Mouse (Mus musculus) liver, embryonic 14.5 days (tissue): Measurements from ENCODE around the gene Calhm1. TPM values are rescaled to one million over a fixed set of nuclear protein-coding genes. Genes with fewer than 3 reads are reported as not detected.

Experiments
- ATAC-seq: fragments of 200-750 bp; cut with Nextera tagmentation; 2 replicates; pipeline ENCODE4 v1.8.0; 2017; ENCODE audit warnings: moderate number of reproducible peaks, mild to moderate bottlenecking, moderate library complexity; ENCODE audit not compliant: insufficient read depth
- DNase-seq, 3 experiments: peaks; one replicate each; pipeline ENCODE4 v3.0.0-alpha.2; 2012 to 2013; ENCODE audit warnings: low read depth in 3 of 3, low spot score in 3 of 3
- H3K27ac ChIP-seq: fragments of 300-500 bp; sonication (generic); 2 replicates; pipeline ENCODE4 v1.5.1; 2014; ENCODE audit warnings: moderate library complexity, mild to moderate bottlenecking, control low read depth, inconsistent platforms
- H3K27me3 ChIP-seq: fragments of 300-500 bp; sonication (generic); 2 replicates; pipeline ENCODE4 v1.6.1; 2014; ENCODE audit warnings: mild to moderate bottlenecking, low read length, moderate library complexity; ENCODE audit not compliant: control insufficient read depth, insufficient read depth
- H3K36me3 ChIP-seq: fragments of 300-500 bp; sonication (generic); replicated peaks from 2 replicates; pipeline ENCODE4 v1.6.1; 2014; ENCODE audit warnings: low read depth; ENCODE audit not compliant: control insufficient read depth, insufficient read depth
- H3K4me1 ChIP-seq, 2 experiments: fragments of 200-500 bp in 1 of 2; fragments of 300-500 bp in 1 of 2; sonication (generic) in 1 of 2; replicated peaks; 2 replicates each; pipeline ENCODE4 v1.6.1; 2012 to 2014; ENCODE audit warnings: antibody characterized with exemption in 1 of 2, inconsistent platforms in 1 of 2, low read length in 1 of 2; ENCODE audit not compliant: control insufficient read depth in 2 of 2, insufficient read depth in 2 of 2
- H3K4me2 ChIP-seq: fragments of 300-500 bp; sonication (generic); 2 replicates; pipeline ENCODE4 v1.6.1; 2014; ENCODE audit warnings: low read depth, mild to moderate bottlenecking, control low read depth, moderate library complexity
- H3K4me3 ChIP-seq, 2 experiments: fragments of 200-500 bp in 1 of 2; fragments of 300-500 bp in 1 of 2; sonication (generic) in 1 of 2; 2 replicates each; pipeline ENCODE4 v1.5.1; 2012 to 2014; ENCODE audit warnings: low read depth in 2 of 2, low read length in 2 of 2, mild to moderate bottlenecking in 2 of 2, control low read depth in 1 of 2, inconsistent platforms in 1 of 2, moderate library complexity in 1 of 2; ENCODE audit not compliant: insufficient read depth in 1 of 2
- H3K9ac ChIP-seq: fragments of 300-500 bp; sonication (generic); replicated peaks from 2 replicates; pipeline ENCODE4 v1.6.1; 2014; ENCODE audit warnings: mild to moderate bottlenecking, control low read depth, moderate library complexity
- H3K9me3 ChIP-seq: fragments of 300-500 bp; sonication (generic); 2 replicates; pipeline ENCODE4 v1.6.1; 2016; ENCODE audit warnings: low read length, mixed read lengths; ENCODE audit not compliant: control insufficient read depth
- CTCF ChIP-seq: IDR thresholded peaks from 2 replicates; pipeline ENCODE4 v1.5.1; 2016; ENCODE audit warnings: antibody characterized with exemption, low read depth, control low read depth
- EP300 ChIP-seq: IDR thresholded peaks from 2 replicates; pipeline ENCODE4 v1.6.1; 2016; ENCODE audit warnings: antibody characterized with exemption, low read depth
- WGBS: fragments of 180-500 bp; shearing (Covaris S2); extraction: QIAGEN DNeasy Blood & Tissue Kit; methylation state at CpG from one replicate; pipeline ENCODE4 v1.1.7; 2014; ENCODE audit not compliant: insufficient replicate concordance; 5-methylcytosine and 5-hydroxymethylcytosine counted together
- polyA plus RNA-seq, 2 experiments: library from polyadenylated mRNA; depleted of rRNA in 1 of 2; stranded (reverse) in 1 of 2; unstranded in 1 of 2; fragments of >200 nt; fragmentation: Nextera tagmentation in 1 of 2; extraction: Ambion mirVana in 1 of 2; gene quantifications; 2 replicates each; pipeline versions ENCODE4 v1.2.1 to v1.2.3; 2012 to 2014

The Calhm1 gene
- polyA plus RNA-seq, 2 experiments, result not detected

GRCm38 (mm10) chr19:47153767-47154166 lies 9.7 kb upstream of the Calhm1 start:
- Histone ChIP-seq H3K4me3 (no peak overlapping the region), H3K4me1 (no peaks in the 10 kb centered on the region), H3K4me2 (no peak overlapping the region), H3K27me3 (no peaks in the 10 kb centered on the region; the same call in 1 of the 2 replicates), H3K9ac (no peak overlapping the region), H3K9me3 (no peaks in the 10 kb centered on the region), H3K27ac (no peak overlapping the region), H3K36me3 (no peaks in the 10 kb centered on the region)
- TF ChIP-seq EP300 (no peak), CTCF (no peak)
- no peak for ATAC-seq
- 63% methylated on average over 7 of the region's 7 CpGs for WGBS
- DNase-seq, result no peak

DNA sequence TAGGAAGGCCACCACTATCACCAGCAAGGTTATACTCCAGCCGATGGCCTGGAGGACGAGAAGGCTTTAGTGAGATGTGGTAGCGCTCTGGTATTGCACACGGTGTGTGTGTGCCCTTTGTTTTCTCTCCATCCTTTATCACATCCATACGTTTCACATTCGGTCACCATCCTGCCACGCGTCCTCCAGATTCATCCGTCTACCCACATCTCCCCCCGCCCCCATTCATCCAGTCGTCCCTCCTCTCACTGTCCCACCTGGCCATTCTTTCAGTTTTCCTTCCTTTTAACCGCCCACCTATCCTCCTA lies 8.0 kb upstream of the Calhm1 start:
- no peaks in the 10 kb centered on the region for H3K4me1 ChIP-seq
- ATAC-seq, result no peak
- TF ChIP-seq CTCF (no peak), EP300 (no peak)
- H3K27ac ChIP-seq, result no peak overlapping the region
- no peak overlapping the region for H3K4me2 ChIP-seq
- WGBS, result 60% methylated on average over 12 of the region's 12 CpGs
- H3K36me3 ChIP-seq, result no peaks in the 10 kb centered on the region
- H3K27me3 ChIP-seq, result no peaks in the 10 kb centered on the region; the same call in 1 of the 2 replicates
- H3K9ac ChIP-seq, result no peak overlapping the region
- no peaks in the 10 kb centered on the region for H3K9me3 ChIP-seq
- H3K4me3 ChIP-seq, result no peak overlapping the region
- no peak for DNase-seq

DNA sequence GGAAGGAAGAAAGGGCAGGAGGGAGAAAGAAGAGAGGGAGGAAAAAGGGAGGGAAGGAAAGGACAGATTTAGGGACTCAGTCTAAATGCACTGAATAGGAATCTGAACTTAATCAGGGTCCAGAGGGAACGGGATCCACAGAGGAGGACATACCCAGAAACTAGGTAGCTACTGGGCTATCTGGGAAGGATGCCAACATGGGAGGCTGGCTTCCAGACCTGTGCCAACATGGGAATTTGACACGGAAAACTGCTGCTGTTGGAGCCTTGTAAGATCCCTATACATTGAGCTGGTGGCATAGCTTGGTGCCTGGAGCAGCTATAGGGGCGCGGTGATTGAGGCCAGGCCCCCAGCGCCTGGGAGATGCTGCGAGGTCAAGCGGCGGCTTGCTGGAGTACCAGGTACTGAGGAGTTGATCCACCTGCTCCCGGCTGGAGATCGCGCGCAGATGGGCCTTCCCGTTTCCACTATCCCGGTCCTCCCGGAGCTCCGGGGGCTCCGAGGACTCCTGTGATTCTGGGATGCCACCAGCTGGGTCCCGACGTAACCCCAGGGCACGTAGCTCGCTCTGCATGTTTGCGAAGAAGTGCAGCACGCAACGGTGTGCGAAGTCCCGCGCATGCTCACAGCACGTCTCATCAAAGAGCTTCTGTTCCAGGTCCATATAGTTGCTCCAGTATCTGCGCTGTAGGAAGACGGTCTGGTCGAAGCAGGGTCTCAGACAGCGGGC lies 7.4 kb upstream of the Calhm1 start:
- H3K36me3 ChIP-seq, result no peaks in the 10 kb centered on the region
- no peak for ATAC-seq
- no peak overlapping the region for H3K27ac ChIP-seq
- H3K4me1 ChIP-seq, result no peaks in the 10 kb centered on the region
- no peak for TF ChIP-seq EP300
- no peak for TF ChIP-seq CTCF
- H3K27me3 ChIP-seq, result no peaks in the 10 kb centered on the region; the same call in 1 of the 2 replicates
- no peak overlapping the region for H3K9ac ChIP-seq
- H3K9me3 ChIP-seq, result no peaks in the 10 kb centered on the region
- H3K4me2 ChIP-seq, result no peak overlapping the region
- 23% methylated on average over 32 of the region's 32 CpGs for WGBS
- no peak for DNase-seq
- no peak overlapping the region for H3K4me3 ChIP-seq

DNA sequence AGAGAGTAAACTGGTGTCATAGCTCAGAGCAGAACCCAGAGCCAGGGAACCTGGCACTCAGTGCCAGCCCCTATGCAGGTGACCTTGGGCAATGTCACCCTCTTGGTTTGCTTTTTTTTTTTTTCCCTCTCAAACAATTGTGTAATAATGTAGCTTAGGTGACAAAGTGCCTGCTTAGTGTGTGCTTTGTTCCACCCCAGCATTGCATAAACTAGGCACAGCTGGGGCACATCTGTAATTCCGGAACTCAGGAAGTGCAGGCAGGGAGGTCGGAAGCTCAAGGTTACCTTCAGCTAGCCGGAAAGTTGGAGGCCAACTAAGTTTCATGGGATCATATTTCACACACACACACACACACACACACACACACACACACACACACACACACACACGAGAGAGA lies 5.8 kb upstream of the Calhm1 start:
- Histone ChIP-seq H3K27me3 (no peaks in the 10 kb centered on the region; the same call in 1 of the 2 replicates), H3K9me3 (no peaks in the 10 kb centered on the region), H3K9ac (no peak overlapping the region), H3K36me3 (no peaks in the 10 kb centered on the region), H3K4me3 (no peak overlapping the region), H3K27ac (no peak overlapping the region), H3K4me2 (no peak overlapping the region), H3K4me1 (no peaks in the 10 kb centered on the region)
- TF ChIP-seq CTCF, result no peak
- no peak for TF ChIP-seq EP300
- DNase-seq (no peak), ATAC-seq (no peak)
- 33% methylated on average over 4 of the region's 4 CpGs for WGBS

DNA sequence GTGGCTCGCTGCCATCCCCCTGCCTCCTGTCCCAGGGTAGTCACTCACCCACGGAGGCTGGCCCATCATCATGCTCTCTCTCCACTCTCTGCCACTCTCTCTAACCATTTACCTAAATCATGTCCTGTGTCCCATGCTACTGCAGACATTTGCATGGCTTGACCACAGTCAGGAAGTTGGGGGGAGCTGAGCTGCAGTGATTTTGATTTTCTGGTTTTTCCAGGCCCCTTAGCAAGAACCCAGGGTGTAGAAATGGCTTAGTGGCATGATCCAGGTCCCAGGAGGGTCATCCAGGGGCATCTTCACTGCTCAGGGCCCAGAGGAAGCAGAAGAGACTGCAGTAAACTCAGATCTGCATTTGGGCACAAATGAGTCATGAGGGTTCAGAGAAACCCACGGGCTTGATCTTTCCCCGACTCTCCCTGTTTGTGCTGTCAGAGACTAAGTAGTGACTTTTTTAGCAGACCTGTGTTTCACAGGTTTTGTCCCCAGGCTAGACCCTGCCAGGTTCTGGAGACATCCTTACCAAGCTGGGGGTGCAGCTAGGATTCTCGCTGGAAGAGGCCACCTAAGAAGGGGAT lies 4.3 kb upstream of the Calhm1 start:
- WGBS, result 44% methylated on average over 5 of the region's 5 CpGs
- Histone ChIP-seq H3K4me2 (no peak overlapping the region), H3K4me3 (no peak overlapping the region), H3K4me1 (no peaks in the 10 kb centered on the region), H3K27me3 (no peaks in the 10 kb centered on the region; the same call in 1 of the 2 replicates), H3K27ac (no peak overlapping the region), H3K9ac (no peak overlapping the region), H3K36me3 (no peaks in the 10 kb centered on the region), H3K9me3 (no peaks in the 10 kb centered on the region)
- TF ChIP-seq CTCF, result no peak
- TF ChIP-seq EP300, result no peak
- DNase-seq (no peak), ATAC-seq (no peak)
